Mouse (Mus musculus) stomach, postnatal 0 days (tissue): ENCODE data around the gene Kif3a.

Experiments
- CTCF ChIP-seq: IDR thresholded peaks from 2 replicates; pipeline ENCODE4 v1.5.1; 2016; ENCODE audit warnings: antibody characterized with exemption, low read depth, mild to moderate bottlenecking, moderate library complexity
- EP300 ChIP-seq: optimal IDR thresholded peaks from 2 replicates; pipeline ENCODE3; 2016; ENCODE audit warnings: antibody characterized with exemption

- TF ChIP-seq CTCF = no peak
- TF ChIP-seq EP300 = no peak
Measured at GRCm38 (mm10) chr11:53651441-53651840, 84.3 kb downstream of the Kif3a start.
